Mouse (Mus musculus): ENCODE results near the gene Sema3c.

Sema3c gene

DNA sequence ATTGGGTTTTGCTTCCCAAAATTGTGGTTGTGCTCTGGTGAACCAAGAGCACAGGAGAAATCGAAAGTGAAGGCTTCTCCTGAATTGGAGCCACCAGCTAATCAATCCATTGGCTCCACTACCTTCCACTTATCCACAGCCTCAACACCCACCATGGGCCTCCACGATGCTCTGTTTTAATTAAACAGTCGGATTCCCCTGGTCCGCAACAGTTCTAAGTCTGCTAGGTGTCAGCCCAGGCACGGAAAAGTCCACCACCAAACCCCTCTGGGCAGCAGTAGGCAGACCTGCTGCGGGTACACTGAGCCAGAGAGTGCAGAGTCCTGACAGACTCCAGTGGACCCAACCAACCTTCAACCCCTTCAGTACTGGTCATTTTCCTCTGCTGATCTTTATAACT is 202.5 kb downstream of the Sema3c start:
- DNase-seq (ENCODE audit: low read depth, low spot score), result peak; percentile 100
